Mouse (Mus musculus) urinary bladder, postnatal 14 days (tissue): Measurements from ENCODE around the gene Cerk.
"Not testable (repeated sequence)": the region's sequence is repeated elsewhere in the genome, so short reads cannot be mapped to it uniquely, and the experiment has no call there.

ENCODE experiments used
- DNase-seq: peaks from one replicate; pipeline ENCODE4 v3.0.0; 2021; ENCODE audit warnings: low spot score

Cerk gene

GRCm38 (mm10) chr15:86181941-86182439, 4.0 kb downstream of the Cerk start:
- DNase-seq, result no peak

- DNase-seq, result not testable (repeated sequence)
Measured at GRCm38 (mm10) chr15:86181321-86181720, 4.6 kb downstream of the Cerk start.

- no peak for DNase-seq
Measured at GRCm38 (mm10) chr15:86180427-86180826, 5.5 kb downstream of the Cerk start.

- no peak for DNase-seq
Measured at GRCm38 (mm10) chr15:86178594-86178993, 7.3 kb downstream of the Cerk start.

- DNase-seq, result not testable (repeated sequence)
Measured at GRCm38 (mm10) chr15:86177703-86178251, 8.2 kb downstream of the Cerk start.

GRCm38 (mm10) chr15:86176771-86177702, 8.9 kb downstream of the Cerk start:
- no peak for DNase-seq

GRCm38 (mm10) chr15:86176166-86176565, 9.8 kb downstream of the Cerk start:
- DNase-seq, result no peak

GRCm38 (mm10) chr15:86175253-86176050, 10.5 kb downstream of the Cerk start:
- DNase-seq, result no peak

- DNase-seq, result peak; percentile 37
Measured at GRCm38 (mm10) chr15:86173136-86173985, 12.6 kb downstream of the Cerk start.

- no peak for DNase-seq
Measured at GRCm38 (mm10) chr15:86172526-86172925, 13.4 kb downstream of the Cerk start.

- no peak for DNase-seq
Measured at GRCm38 (mm10) chr15:86172124-86172523, 13.8 kb downstream of the Cerk start.

GRCm38 (mm10) chr15:86171316-86171715, 14.6 kb downstream of the Cerk start:
- DNase-seq, result no peak

- no peak for DNase-seq
Measured at GRCm38 (mm10) chr15:86169817-86170110, 16.2 kb downstream of the Cerk start.

GRCm38 (mm10) chr15:86168941-86169816, 16.8 kb downstream of the Cerk start:
- no peak for DNase-seq

GRCm38 (mm10) chr15:86168505-86168867, 17.5 kb downstream of the Cerk start:
- DNase-seq, result no peak

- no peak for DNase-seq
Measured at GRCm38 (mm10) chr15:86167787-86168504, 18.0 kb downstream of the Cerk start.

GRCm38 (mm10) chr15:86167032-86167655, 18.8 kb downstream of the Cerk start:
- DNase-seq, result no peak

- DNase-seq, result no peak
Measured at GRCm38 (mm10) chr15:86165811-86166590, 19.9 kb downstream of the Cerk start.
